Mouse (Mus musculus): Measurements from ENCODE around the gene Gm4491. TPM values are rescaled to one million over a fixed set of nuclear protein-coding genes. Genes with fewer than 3 reads are reported as not detected.

Gene Gm4491
- not detected for total RNA-seq (2021)

DNA sequence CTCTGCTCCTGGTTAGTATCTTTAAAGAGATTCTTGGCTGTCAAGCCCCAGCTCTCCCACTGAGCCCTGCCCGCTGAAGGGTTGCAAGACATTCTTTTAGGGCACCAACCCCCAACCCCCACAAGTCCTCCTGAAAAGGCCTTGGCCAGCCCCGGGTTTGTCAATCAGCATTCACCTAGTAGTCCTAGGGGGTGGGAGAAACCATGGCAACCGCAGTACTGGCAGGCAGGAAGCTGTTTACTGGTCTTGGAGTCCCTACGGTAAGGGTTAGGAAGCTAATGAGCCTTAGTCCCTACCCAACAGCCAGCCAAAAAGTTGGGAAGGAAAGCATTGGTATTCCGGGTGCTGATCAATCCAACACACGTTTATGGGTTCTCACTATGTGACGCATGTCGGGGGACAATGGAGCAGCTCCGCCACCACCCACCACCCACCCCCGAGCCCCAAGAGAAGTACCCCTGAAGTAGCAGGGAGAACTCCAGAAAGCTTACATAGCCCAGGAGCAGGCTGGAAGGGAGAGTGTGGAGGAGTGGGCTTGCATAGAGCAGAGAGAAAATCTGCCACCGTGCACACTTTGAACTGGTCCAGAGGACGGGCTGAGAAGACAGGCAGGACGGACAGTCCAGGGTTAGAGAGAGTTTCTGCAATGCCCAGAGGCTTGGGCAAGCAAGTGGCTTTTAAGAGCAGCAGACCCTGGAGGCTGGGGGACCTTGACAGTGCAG, at the start of gene Gm4491:
Gm4491 (minus strand) TSS at position 61 of the 722 bp plus-strand sequence.
- no peak for DNase-seq
- intact Hi-C loops (cut with DNase I), result no loop called here

DNA sequence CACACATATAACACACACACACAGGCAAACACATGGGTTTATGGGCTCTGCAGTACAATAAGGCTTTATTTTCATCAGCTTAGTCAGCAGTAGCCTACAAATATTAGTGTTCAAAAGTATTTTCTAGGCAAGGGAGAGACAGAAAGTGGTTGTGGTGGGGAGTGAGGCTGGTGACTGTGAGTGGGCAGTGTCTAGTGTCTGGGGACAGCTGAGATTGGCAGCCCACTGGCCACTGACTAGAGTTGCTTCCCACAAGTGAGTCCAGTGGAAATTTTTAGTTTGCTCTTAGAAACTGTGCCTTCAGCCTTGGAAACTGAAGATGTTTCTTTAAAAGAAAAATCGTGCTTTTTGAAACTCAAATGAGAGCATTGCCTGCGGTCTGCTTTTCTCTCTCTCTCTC, 46.1 kb upstream of the Gm4491 start:
- intact Hi-C loops (cut with DNase I), result no loop called here
- peak; percentile 4 to 9 for DNase-seq

DNA sequence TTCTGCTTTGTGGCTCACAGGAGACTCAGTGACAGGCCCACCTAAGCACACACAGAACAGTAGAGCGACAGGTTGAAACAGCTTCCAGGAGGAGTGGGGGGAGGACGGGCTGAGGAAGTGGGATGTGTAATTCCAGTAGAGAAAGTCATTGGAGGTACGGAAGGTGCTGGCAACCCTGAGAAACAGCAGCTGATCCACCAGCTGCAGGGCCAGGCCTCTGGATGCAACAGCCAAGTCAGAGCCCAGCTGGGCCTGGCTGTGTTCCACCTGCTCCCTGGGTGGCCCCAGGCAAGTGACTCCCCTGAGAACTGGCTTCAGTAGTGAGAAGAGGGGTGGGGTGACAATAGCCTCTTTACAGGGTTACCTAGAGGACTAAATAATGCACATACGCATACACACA, 45.5 kb upstream of the Gm4491 start:
- intact Hi-C loops (cut with DNase I), result no loop called here
- DNase-seq, result peak; percentile 64 to 71

DNA sequence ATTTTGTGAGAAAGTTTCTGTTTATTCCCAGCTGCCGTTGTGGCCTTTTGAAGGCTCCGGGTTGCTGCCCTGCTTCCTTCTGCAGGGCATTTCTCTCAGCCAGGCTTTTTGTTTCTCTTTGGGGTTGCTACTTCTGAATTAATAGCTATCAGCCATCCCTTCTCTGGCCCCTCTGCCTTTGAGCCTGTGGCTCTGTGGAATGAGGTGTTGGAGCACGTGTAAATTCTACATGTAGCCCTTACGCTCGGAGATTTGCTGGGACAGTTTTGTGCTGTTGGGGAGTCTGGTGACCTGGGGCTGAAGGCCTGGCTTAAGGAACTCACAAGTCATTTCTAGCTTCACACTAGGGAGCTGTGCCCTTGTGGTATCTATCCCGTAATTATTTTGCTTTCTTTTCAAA, 39.2 kb upstream of the Gm4491 start:
- intact Hi-C loops (cut with DNase I), result no loop called here

DNA sequence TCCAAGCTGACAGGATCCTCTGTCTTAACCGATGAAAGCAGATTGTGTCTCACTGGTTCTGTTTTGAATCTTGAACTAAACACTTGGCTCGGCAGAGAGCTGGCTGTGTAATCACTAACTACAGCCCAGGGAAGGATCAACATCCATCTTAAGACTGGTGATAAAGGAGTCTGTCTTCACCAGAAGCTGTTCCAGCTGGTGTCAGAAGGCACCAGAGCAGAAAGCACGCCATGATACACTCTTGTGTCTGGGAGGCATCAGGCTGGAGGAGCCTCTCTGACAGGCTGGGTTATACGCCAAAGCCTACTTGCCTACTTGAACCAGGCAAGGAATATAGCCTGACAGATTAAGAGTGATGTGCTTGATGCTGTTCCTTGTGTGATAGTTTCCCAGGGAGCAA, 30.1 kb upstream of the Gm4491 start:
- intact Hi-C loops (cut with DNase I), result no loop called here
- DNase-seq, result peak in 1 of 2 experiments; percentile 5

More for the DNA sequence above, 39.2 kb upstream of the Gm4491 start:
- no peak for DNase-seq

DNA sequence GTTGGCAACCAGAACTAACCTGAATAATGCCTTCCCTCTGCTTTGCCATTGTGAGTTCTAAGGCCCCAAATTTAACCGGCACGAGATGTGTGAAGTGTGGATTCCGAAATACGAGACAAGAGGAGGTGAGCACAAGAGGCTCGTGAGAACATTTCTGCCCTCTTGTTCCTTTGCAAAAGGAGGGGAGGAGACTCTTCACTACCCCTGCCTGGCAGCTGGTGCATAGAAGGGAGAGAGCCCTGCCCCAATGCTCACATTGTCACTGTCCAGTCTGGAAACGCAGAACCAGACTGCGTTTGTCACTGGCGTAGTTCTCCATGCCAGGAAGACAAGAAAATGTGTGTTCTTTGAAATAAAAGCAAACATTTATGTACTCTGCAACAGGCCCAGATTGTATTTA, 19.6 kb upstream of the Gm4491 start:
- DNase-seq, result no peak
- intact Hi-C loops (cut with DNase I), result no loop called here

DNA sequence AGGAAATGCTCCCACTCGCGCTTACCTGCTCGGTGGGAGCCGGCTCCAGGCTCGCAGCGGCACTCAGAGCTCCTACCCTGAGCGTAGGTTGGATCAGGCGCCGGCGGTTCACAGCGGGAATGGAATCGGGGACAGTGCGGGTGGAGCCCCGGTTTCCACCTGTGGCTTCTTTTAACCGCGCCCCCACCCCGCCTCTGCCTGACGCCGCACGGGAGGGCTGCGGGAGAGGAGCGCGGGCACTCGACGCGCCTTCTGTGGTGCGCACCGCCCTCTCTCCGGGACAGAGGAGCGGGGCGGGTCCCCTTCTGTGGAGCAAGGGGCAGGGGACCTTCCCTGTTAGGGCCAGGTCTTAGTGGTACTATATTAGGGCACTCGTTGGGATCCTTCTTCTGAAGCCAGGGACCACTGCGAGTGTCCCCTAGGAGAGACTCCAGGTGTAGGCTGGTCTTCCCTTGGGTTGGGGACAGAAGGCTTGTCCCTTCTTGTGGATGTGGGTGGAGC, 17.5 kb upstream of the Gm4491 start, which contains the start of gene Gjb6:
Gjb6 (minus strand) TSS at position 451 of the 501 bp plus-strand sequence.
- no peak for DNase-seq
- intact Hi-C loops (cut with DNase I), result no loop called here

DNA sequence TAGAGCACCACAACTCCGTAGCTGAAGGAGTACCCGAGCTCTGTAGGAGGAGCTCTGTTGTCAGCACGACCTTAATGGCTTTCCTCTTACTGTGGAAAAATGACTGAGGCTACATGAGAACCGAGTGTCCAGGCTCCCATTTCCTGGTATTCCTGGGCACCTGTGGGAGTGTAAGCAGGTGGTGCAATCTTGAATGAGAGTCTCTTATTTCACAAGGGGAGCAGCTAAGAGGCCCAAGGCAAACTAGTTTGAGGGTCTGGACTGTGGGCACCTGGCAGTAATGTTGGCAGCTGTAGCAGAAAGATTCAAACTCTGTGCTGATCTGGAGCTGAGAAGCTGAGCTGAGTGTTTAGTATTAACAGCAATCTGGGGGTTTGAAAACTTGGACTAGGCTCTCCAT, 11.7 kb upstream of the Gm4491 start:
- intact Hi-C loops (cut with DNase I), result no loop called here
- DNase-seq, result no peak

DNA sequence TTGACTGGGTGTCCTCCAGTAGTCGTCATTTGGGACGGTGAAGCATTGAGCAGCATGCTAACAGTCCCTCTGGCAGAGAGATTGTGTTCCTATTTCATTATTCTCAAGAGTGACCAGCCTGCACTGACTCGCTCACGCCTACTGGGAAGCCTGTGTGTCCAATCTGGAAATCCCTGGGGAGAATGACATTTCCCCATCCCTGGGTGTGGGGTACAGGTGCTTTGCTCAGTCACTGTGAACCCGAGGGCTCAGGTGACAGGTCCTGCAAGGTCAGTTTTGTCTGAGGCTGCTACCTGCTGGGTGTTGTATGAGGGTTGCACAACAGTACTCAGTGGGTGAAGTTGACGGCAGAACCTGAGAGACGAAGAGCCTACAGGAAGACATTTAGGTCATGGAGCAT, 6.6 kb upstream of the Gm4491 start:
- no peak for DNase-seq
- intact Hi-C loops (cut with DNase I), result no loop called here

DNA sequence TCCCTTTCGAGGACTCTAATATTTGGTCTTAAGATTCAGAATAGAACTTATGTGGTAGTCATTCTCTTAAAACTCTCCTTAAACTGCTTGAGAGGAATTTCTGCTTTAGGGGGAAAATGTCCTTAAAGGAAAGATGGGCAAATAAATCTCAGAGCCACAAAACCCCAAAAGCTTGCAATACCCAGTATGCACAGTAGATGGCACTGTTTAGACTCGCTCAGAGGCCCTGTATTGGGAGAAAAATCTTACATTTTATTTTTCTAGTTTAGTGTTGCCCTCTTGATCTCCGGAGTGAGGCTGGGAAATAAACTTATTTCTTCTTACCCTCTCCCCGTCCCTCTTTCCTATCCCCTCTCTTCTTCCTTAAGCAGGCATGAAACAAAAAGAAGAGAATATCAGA, 6.5 kb downstream of the Gm4491 start:
- DNase-seq, result peak; percentile 43 to 64

DNA sequence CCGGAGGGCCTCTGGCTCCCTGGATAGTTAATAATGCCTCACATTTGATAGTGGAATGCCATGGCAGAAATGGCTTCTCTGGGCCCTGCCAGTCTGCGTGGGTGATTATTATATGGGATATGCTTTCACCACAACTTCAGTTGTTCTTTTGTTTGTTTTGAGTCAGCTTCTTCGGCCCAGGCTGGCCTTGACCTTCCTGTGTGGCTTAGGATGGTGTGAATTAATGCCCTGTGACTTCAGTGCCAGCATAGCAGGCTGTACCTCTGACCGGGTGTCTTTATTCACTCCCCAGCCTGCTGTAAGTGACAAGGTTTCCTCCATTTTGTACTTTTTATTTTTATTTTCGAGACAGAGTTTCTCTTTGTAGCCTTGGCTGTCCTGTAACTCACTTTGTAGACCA, 7.8 kb downstream of the Gm4491 start:
- DNase-seq, result no peak
- intact Hi-C loops (cut with DNase I), result loop anchor here (5.0 kb wide), 1 partner anchor 299 kb away; no protein-coding TSS in a partner anchor

More for the DNA sequence above, 6.5 kb downstream of the Gm4491 start:
- intact Hi-C loops (cut with DNase I), result loop anchor here (1.0 to 5.0 kb wide), 2 partner anchors 253 to 298 kb away; no protein-coding TSS in a partner anchor

DNA sequence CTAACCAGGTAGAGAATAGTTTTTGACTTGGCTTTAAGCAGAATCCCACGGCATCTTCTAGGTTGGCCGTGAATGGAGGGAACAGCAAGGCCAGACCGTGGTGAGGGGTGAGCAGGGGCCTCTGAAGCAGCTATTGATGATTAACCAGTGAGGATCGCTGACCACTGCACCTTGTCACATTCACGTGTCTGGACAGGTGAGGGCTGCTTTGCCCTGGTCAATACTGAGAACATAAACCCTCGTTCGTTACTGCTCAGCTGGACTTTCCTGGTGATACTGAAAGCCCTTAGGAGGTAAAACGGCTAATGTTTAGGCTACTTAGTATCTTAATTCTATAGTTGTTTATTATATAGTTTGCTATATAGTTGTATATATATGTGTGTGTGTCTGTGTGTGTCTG, 8.6 kb downstream of the Gm4491 start:
- intact Hi-C loops (cut with DNase I), result loop anchor here (5.0 kb wide), 1 partner anchor 300 kb away; no protein-coding TSS in a partner anchor

DNA sequence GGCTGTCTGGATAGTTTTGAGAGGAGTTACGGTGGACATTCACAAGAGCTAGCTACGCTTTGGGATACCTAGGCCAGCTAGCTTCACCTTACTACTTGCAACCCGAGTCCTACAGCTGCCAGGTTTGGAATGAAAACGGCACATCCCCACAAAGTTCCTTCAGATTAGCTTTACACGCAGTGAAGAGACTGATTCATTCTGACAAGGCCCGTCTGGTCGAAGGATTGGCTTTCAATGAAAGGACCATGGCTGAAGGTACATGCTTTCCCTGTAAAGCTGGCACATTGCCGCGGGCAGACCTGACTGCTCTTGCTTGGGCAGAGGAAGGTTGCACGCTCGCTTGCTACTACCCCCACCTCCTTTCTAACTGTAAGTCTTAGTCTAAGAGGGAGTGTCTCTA, 10.0 kb downstream of the Gm4491 start:
- intact Hi-C loops (cut with DNase I), result loop anchor here (5.0 kb wide), 1 partner anchor 302 kb away; no protein-coding TSS in a partner anchor

More for the DNA sequence above, 8.6 kb downstream of the Gm4491 start:
- no peak for DNase-seq

DNA sequence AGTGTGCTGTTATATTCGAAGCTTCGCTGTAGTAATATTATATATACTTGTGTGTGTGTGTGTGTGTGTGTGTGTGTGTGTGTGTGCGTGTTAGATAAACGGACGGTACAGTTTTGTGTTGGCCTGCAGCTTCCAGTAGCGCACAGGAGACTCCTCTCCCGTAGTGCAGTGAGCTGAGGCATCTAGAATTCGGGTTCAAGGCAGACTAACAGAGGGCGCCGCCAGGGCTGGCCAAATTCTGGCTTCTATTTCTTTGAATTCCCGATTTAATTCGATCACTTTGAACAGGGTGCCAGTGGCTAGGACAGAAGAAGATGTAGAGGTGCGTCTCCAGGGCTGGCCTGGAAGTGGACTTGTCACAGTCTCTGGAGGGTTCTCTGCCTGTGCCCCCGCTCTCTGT, 10.6 kb downstream of the Gm4491 start:
- intact Hi-C loops (cut with DNase I), result loop anchor here (5.0 kb wide), 1 partner anchor 302 kb away; no protein-coding TSS in a partner anchor
- DNase-seq, result no peak

More for the DNA sequence above, 10.0 kb downstream of the Gm4491 start:
- DNase-seq, result no peak

DNA sequence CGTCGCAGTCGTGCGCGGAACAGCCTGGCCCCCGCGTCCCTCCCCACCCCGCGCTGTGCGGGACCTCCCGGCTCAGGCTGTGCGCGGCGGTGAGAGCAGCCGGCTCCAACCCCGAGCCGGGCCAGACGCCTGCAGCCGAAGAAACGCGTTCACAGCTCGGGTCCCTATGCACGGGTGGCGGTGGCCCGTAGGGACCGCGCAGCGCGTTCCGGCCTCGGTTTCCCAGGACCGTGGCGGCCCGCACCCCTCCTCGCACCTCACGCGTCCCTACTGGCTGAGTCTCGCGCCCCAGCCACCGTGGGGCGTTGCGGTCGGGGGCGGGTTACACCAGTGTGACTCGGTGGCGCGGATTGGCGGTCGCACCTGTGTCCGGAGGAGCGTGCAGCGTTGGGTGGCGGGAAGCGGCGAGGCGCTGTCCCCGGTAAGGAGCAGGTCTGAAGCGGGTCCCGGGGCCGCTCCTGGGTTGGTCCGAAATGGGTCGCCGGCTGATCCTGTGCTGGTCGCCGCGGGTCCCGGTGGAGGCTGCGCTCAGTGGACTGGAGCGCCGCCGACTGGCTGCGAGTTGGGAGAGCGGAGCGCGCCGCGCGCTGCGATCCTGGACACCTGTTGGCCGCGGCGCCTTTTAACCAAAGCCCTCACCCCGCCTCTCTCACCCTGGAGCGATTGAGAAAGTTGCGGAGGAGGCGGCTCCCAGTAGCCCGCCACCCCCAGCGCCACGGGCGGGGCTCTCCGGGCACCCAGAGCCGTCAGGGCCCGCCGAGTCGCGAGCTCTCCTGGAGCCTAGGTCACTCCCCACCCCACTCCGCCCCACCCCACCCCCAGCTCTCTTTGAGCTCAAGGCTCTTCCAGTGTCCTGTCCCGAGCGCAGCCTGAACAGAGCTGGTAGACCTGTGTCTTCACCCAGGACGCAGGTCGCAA, 11.3 kb downstream of the Gm4491 start, which contains the start of gene Gjb2:
Gjb2 (minus strand) TSS at position 597 of the 918 bp plus-strand sequence.
- DNase-seq, result peak; percentile 20 to 30
- intact Hi-C loops (cut with DNase I), result loop anchor here (5.0 kb wide), 1 partner anchor 303 kb away; no protein-coding TSS in a partner anchor

DNA sequence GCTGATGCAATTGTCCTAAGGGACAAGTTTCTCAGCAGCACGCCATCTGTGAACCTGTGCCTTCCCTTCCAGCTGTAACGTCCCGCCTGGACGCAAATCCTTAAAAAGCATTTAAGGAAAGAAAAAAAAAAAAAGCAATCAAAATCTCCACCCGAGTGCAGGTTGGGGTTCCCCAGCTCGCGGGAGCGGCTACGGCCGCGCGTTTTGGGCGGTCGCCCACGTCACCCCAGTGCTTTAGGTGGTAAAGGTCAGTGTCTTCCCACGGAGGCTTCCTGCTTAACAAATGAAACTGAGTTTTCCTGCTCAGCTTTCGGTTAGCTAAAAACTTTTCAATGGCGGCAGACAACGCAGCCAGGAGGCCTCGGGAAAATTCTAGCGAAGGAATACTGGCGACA, 12.0 kb downstream of the Gm4491 start:
- DNase-seq, result peak in 1 of 2 experiments; percentile 23
- intact Hi-C loops (cut with DNase I), result no loop called here

DNA sequence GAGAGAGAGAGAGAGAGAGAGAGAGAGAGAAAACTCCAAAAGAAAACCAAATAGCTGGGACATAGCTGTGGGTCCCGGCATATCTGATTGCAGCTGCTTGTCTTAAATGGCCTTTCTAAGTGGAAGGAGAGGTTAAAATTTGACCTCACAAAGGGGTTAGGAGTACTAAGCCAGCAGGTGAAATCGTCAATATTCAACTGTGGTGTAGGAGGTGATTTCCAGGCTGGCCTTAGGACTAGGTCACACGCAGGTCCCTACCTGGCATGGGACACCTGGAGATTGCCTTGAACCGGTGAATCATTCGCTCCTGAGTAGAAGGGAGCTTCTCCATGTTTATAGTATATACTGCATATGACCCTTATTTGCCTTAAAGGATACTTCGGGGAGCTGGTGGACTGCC, 12.6 kb downstream of the Gm4491 start:
- DNase-seq, result no peak
- intact Hi-C loops (cut with DNase I), result no loop called here

DNA sequence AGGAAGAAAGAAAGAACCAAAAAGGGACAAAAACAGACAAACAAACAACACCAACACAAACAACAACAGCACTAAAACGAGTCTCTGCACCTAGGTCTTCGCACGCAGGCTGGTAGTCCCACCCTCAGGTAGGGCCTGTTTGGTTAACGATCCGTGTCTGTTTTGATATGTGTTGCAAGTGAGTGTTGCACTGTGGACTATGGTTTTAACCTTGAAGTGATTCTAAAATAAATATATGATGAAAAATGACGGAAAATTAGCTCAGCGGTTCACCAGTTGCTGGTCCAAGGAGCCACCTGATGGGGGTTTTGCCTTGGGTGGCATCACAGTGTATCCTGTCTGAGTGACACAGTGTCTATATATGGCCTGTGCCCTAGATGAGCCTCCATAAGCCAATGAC, 14.1 kb downstream of the Gm4491 start:
- DNase-seq, result no peak
- intact Hi-C loops (cut with DNase I), result no loop called here

DNA sequence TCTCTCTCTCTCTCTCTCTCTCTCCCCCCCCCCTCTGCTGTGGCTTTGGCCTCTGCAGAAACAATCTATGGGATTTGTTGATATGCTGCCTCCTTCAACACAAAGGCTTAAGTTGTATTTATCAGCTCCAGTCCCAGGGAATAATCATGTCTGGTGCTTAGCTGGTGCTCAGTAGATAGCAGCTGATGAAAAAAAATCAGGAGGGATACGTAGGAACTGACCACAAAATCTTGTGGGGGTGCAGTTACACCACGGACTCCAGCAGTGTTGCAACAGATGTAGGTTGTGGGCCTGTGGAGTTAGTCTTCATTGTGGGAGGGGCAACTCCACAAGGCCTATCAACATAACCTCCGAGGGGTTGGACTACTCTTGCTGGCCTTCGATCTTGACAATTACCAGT, 19.8 kb downstream of the Gm4491 start:
- DNase-seq, result no peak
- intact Hi-C loops (cut with DNase I), result no loop called here

DNA sequence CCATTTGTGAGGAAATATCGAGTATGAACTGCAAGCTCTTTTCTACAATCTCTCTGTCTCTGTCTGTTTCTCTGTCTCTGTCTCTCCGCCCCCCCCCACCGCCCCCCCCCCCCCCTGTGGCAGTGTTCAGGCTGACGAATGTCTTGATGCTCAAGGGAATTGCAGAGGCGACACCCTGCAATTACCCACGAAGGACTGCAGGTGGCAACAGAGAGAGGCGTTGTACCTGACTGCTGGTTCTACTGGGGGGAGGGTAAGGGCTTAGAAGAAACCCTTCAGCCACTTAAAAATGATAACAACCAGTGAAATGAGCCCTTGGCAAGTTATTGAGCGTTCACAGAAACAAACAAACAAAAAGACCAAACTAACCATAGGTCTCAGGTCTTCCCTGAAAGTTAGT, 22.7 kb downstream of the Gm4491 start:
- intact Hi-C loops (cut with DNase I), result no loop called here
- DNase-seq, result peak; percentile 35 to 65

DNA sequence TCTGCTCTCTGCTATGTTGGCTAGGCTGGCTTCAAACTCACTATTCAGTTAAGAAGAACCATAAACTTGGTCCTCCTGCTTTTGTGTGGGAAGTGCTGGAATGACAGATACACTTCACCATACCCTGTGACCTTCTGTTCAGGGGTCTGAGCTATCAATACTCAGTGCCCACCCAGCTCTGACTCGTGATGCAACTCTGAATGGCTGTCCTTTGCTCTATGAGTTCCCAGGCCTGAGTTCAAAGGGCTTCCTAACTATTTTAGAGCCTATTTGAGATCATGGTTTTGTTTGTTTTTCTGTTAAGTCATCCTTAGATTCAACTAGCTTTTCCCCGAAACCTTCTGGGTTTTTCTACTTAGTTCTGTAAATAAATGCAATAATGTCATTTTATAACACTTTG, 25.7 kb downstream of the Gm4491 start:
- no peak for DNase-seq
- intact Hi-C loops (cut with DNase I), result no loop called here

Measured in heart, postnatal 10 days (tissue).